Mouse (Mus musculus) right cerebral cortex, adult 2 months (tissue): ENCODE results near the gene Nid2.

Source experiments
- DNase-seq, 2 experiments: peaks; one replicate each; pipeline ENCODE4 v3.0.0; 2021 to 2022; ENCODE audit warnings: low spot score in 2 of 2

Gene Nid2

GRCm38 (mm10) chr14:19751025-19751771 is at the start of gene Nid2:
Gene Nid2 (plus strand): TSS chr14:19751265.
- peak; percentile 46 to 64 for DNase-seq

GRCm38 (mm10) chr14:19701546-19701945 is 49.5 kb upstream of the Nid2 start:
- DNase-seq = no peak

GRCm38 (mm10) chr14:19705649-19706048 is 45.4 kb upstream of the Nid2 start:
- DNase-seq = peak; percentile 75 to 82

GRCm38 (mm10) chr14:19706454-19706853 is 44.6 kb upstream of the Nid2 start:
- DNase-seq = peak; percentile 72 to 77

GRCm38 (mm10) chr14:19706997-19707396 is 44.1 kb upstream of the Nid2 start:
- peak in 1 of 2 experiments; percentile 16 for DNase-seq

GRCm38 (mm10) chr14:19707721-19708507 is 43.2 kb upstream of the Nid2 start:
- peak in 1 of 2 experiments; percentile 6 for DNase-seq

GRCm38 (mm10) chr14:19709161-19709560 is 41.9 kb upstream of the Nid2 start:
- no peak for DNase-seq

GRCm38 (mm10) chr14:19711771-19712170 is 39.3 kb upstream of the Nid2 start:
- DNase-seq = no peak

- DNase-seq = no peak
Measured at GRCm38 (mm10) chr14:19713067-19713466, 38.0 kb upstream of the Nid2 start.

- DNase-seq = no peak
Measured at GRCm38 (mm10) chr14:19719077-19719476, 32.0 kb upstream of the Nid2 start.

GRCm38 (mm10) chr14:19720044-19720611 is 30.9 kb upstream of the Nid2 start:
- no peak for DNase-seq

GRCm38 (mm10) chr14:19728278-19728677 is 22.8 kb upstream of the Nid2 start:
- peak in 1 of 2 experiments; percentile 25 for DNase-seq

- DNase-seq = no peak
Measured at GRCm38 (mm10) chr14:19728737-19729136, 22.3 kb upstream of the Nid2 start.

- DNase-seq = no peak
Measured at GRCm38 (mm10) chr14:19732097-19732496, 19.0 kb upstream of the Nid2 start.

GRCm38 (mm10) chr14:19733490-19734282 is 17.4 kb upstream of the Nid2 start:
- no peak for DNase-seq

- DNase-seq = peak; percentile 14 to 46
Measured at GRCm38 (mm10) chr14:19735303-19735702, 15.8 kb upstream of the Nid2 start.

GRCm38 (mm10) chr14:19737568-19737967 is 13.5 kb upstream of the Nid2 start:
- no peak for DNase-seq

GRCm38 (mm10) chr14:19738094-19738843 is 12.8 kb upstream of the Nid2 start:
- no peak for DNase-seq

- no peak for DNase-seq
Measured at GRCm38 (mm10) chr14:19739416-19740146, 11.5 kb upstream of the Nid2 start.

- DNase-seq = no peak
Measured at GRCm38 (mm10) chr14:19740147-19740738, 10.8 kb upstream of the Nid2 start.
